Mouse (Mus musculus) liver, adult 2 months (tissue): ENCODE measurements around the gene Plcb3. TPM values are rescaled to one million over a fixed set of nuclear protein-coding genes. Genes with fewer than 3 reads are reported as not detected.

Experiments
- DNase-seq: peaks from one replicate; pipeline ENCODE4 v3.0.0-alpha.2; 2011; ENCODE audit warnings: low read depth, low spot score; ENCODE audit errors: extremely low read depth
- H3K27ac ChIP-seq: fragments of 200-500 bp; replicated peaks from 2 replicates; pipeline ENCODE4 v1.5.1; 2012; ENCODE audit warnings: low read depth, mild to moderate bottlenecking, control low read depth, inconsistent platforms, low read length; ENCODE audit not compliant: insufficient read depth
- H3K27me3 ChIP-seq: fragments of 200-500 bp; 2 replicates; pipeline ENCODE4 v1.6.1; 2012; ENCODE audit warnings: mild to moderate bottlenecking, moderate library complexity, low read length, inconsistent platforms; ENCODE audit not compliant: control insufficient read depth, insufficient read depth
- H3K36me3 ChIP-seq: fragments of 200-500 bp; 2 replicates; pipeline ENCODE4 v1.6.1; 2012; ENCODE audit warnings: low read length, inconsistent platforms; ENCODE audit not compliant: control insufficient read depth, insufficient read depth
- H3K4me1 ChIP-seq: fragments of 200-500 bp; 2 replicates; pipeline ENCODE4 v1.6.1; 2011; ENCODE audit warnings: low read length; ENCODE audit not compliant: control insufficient read depth, insufficient read depth
- H3K4me3 ChIP-seq: fragments of 200-500 bp; 2 replicates; pipeline ENCODE4 v1.5.1; 2011; ENCODE audit warnings: low read depth, mild to moderate bottlenecking, control low read depth, low read length, moderate library complexity; ENCODE audit not compliant: insufficient read depth
- H3K79me2 ChIP-seq: fragments of 200-500 bp; 2 replicates; pipeline ENCODE4 v1.6.1; 2012; ENCODE audit warnings: inconsistent platforms, mild to moderate bottlenecking, low read length, moderate library complexity; ENCODE audit not compliant: control insufficient read depth, insufficient read depth
- H3K9ac ChIP-seq: fragments of 200-500 bp; 2 replicates; pipeline ENCODE4 v1.6.1; 2012; ENCODE audit warnings: low read depth, mild to moderate bottlenecking, control low read depth, inconsistent platforms, low read length
- CTCF ChIP-seq: fragments of 200-500 bp; IDR thresholded peaks from 2 replicates; pipeline ENCODE4 v1.5.1; 2011; ENCODE audit warnings: low read depth, low read length, control low read depth
- POLR2A ChIP-seq: fragments of 200-500 bp; IDR thresholded peaks from 2 replicates; pipeline ENCODE4 v1.6.1; 2011; ENCODE audit warnings: low read length, control low read depth; ENCODE audit not compliant: insufficient read depth; ENCODE audit errors: extremely low read depth
- WGBS: fragments of 180-500 bp; shearing (Covaris S2); methylation state at CpG from one replicate; pipeline ENCODE4 v1.1.7; 2018; 5-methylcytosine and 5-hydroxymethylcytosine counted together
- polyA plus RNA-seq: library from polyadenylated mRNA; depleted of rRNA; stranded (reverse); fragments of >200 nt; gene quantifications from 2 replicates; pipeline ENCODE4 v1.2.3, GENCODE M21; 2012
- total RNA-seq: library from RNA; depleted of rRNA; stranded (reverse); fragments of >200 nt; gene quantifications from 2 replicates; pipeline ENCODE4 v1.2.3, GENCODE M21; 2014

Plcb3 gene
- total and polyA plus RNA-seq, 2 experiments = 5.9 to 27.6 TPM

- Histone ChIP-seq H3K4me3 (no peak overlapping the region), H3K27me3 (peaks cover 10% of the 10 kb centered on the region), H3K9ac (no peak overlapping the region), H3K79me2 (no peaks in the 10 kb centered on the region), H3K36me3 (no peaks in the 10 kb centered on the region), H3K27ac (no peak overlapping the region), H3K4me1 (peaks cover 20% of the 10 kb centered on the region)
- TF ChIP-seq CTCF = peak; percentile 56; the same call in 1 of the 2 replicates
- TF ChIP-seq POLR2A = no peak
- WGBS = 44% methylated on average over 3 of the region's 3 CpGs
- no peak for DNase-seq
Observed at GRCm38 (mm10) chr19:6936299-6936698, 40.0 kb downstream of the Plcb3 start.

GRCm38 (mm10) chr19:6934195-6934977 is 41.9 kb downstream of the Plcb3 start, which contains the start of gene Kcnk4:
TSS of gene Kcnk4 (minus strand) at chr19:6934515.
- TF ChIP-seq CTCF (no peak), POLR2A (no peak)
- H3K9ac ChIP-seq = peak within 1 kb of the TSS; percentile 38; the same call in 1 of the 2 replicates
- no peak within 1 kb of the TSS for H3K27ac ChIP-seq
- no peaks in the 10 kb centered on the region for H3K79me2 ChIP-seq
- peak within 1 kb of the TSS; percentile 27; the same call in 1 of the 2 replicates for H3K4me3 ChIP-seq
- H3K36me3 ChIP-seq = no peaks in the 10 kb centered on the region
- H3K4me1 ChIP-seq = peaks cover 14% of the 10 kb centered on the region
- peaks cover 10% of the 10 kb centered on the region for H3K27me3 ChIP-seq
- 24% methylated on average over 23 of the region's 23 CpGs for WGBS
- DNase-seq = no peak

GRCm38 (mm10) chr19:6933436-6934194 is 42.7 kb downstream of the Plcb3 start:
- H3K4me1 ChIP-seq = peaks cover 13% of the 10 kb centered on the region
- H3K36me3 ChIP-seq = no peaks in the 10 kb centered on the region
- no peak overlapping the region for H3K27ac ChIP-seq
- WGBS = 13% methylated on average over 58 of the region's 58 CpGs
- DNase-seq = no peak
- peaks cover 10% of the 10 kb centered on the region for H3K27me3 ChIP-seq
- TF ChIP-seq POLR2A = no peak
- no peak for TF ChIP-seq CTCF
- no peaks in the 10 kb centered on the region for H3K79me2 ChIP-seq
- H3K9ac ChIP-seq = peak overlapping the region; percentile 38; the same call in 1 of the 2 replicates
- peak overlapping the region; percentile 27; the same call in 1 of the 2 replicates for H3K4me3 ChIP-seq

GRCm38 (mm10) chr19:6933102-6933435 is 43.2 kb downstream of the Plcb3 start:
- peaks cover 10% of the 10 kb centered on the region for H3K27me3 ChIP-seq
- 76% methylated on average over 4 of the region's 4 CpGs for WGBS
- no peak overlapping the region for H3K4me3 ChIP-seq
- no peaks in the 10 kb centered on the region for H3K36me3 ChIP-seq
- H3K4me1 ChIP-seq = peaks cover 8% of the 10 kb centered on the region
- no peak for DNase-seq
- no peak overlapping the region for H3K27ac ChIP-seq
- H3K79me2 ChIP-seq = no peaks in the 10 kb centered on the region
- TF ChIP-seq POLR2A (no peak), CTCF (no peak)
- no peak overlapping the region for H3K9ac ChIP-seq

- no peak for TF ChIP-seq POLR2A
- TF ChIP-seq CTCF = no peak
- Histone ChIP-seq H3K79me2 (no peaks in the 10 kb centered on the region), H3K9ac (no peak overlapping the region), H3K27me3 (peaks cover 10% of the 10 kb centered on the region), H3K36me3 (no peaks in the 10 kb centered on the region), H3K27ac (no peak overlapping the region), H3K4me3 (no peak overlapping the region), H3K4me1 (peaks cover 2% of the 10 kb centered on the region)
- WGBS = 16% methylated on average over 1 of the region's 1 CpGs
- peak; percentile 85 for DNase-seq
Observed at GRCm38 (mm10) chr19:6932018-6932417, 44.3 kb downstream of the Plcb3 start.
